Mouse (Mus musculus): ENCODE measurements at regions not wholly inside any gene's neighbourhood (a gene's known extent, or its start where the extent isn't known, plus 50 kb on each side); places are given as distances from the start of the nearest gene placed in this dataset.

- TF ChIP-seq CTCF (IDR thresholded peaks at IDR 0.05; ENCODE audit: control insufficient read depth, insufficient read depth, low read length): no peak
- no peak for TF ChIP-seq POLR2A (IDR thresholded peaks at IDR 0.05; ENCODE audit: borderline replicate concordance, control insufficient read depth, low read depth, low read length)
Observed at GRCm38 (mm10) chr19:26492806-26493205, 112.0 kb upstream of the Smarca2 start.

Measured in bone marrow, adult 2 months (tissue).